Mouse (Mus musculus): Measurements from ENCODE around the gene Cops8.

Gene Cops8

GRCm38 (mm10) chr1:90652553-90652952 is 49.8 kb downstream of the Cops8 start:
- DNase-seq = no peak

GRCm38 (mm10) chr1:90656492-90657245 is 53.9 kb downstream of the Cops8 start:
- DNase-seq = no peak

- DNase-seq = no peak
These were observed 54.7 kb downstream of the Cops8 start for GRCm38 (mm10) chr1:90657292-90658050.

GRCm38 (mm10) chr1:90658581-90658980 is 55.8 kb downstream of the Cops8 start:
- DNase-seq = no peak

GRCm38 (mm10) chr1:90660150-90660549 is 57.4 kb downstream of the Cops8 start:
- no peak for DNase-seq

GRCm38 (mm10) chr1:90662491-90662890 is 59.7 kb downstream of the Cops8 start:
- DNase-seq = no peak

All from cerebellum, adult 9-11 months (tissue).